Mouse (Mus musculus) telencephalon, adult 2 months (tissue): Measurements from ENCODE around the gene Pisd.
"Not testable (repeated sequence)": the region's sequence is repeated elsewhere in the genome, so short reads cannot be mapped to it uniquely, and the experiment has no call there.

Experiments
- DNase-seq: peaks from one replicate; pipeline ENCODE4 v3.0.0-alpha.2; 2011; ENCODE audit warnings: low read depth, low spot score

Gene Pisd

GRCm38 (mm10) chr5:32745705-32746655 lies 39.5 kb downstream of the Pisd start:
- no peak for DNase-seq

DNA sequence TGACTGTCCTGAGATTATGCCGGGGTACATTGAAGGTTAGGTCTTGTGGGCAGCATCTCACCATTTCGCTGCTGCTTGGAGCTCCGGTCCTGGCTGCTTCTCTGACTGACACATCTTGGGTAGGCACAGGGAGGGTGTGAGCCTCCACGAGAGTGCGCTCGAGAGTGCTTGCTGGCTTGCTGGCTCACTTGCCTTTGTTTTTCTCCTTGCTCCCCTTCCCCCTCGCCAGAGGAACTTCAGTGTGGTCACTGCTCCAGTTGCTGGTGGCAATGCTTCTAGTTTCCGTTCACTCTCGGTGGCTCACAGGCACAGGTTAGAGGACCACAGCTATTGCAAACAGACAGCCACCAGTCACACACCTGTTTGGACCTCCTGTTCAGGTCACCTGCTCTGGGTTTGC lies 43.3 kb downstream of the Pisd start:
- DNase-seq: peak; percentile 72

DNA sequence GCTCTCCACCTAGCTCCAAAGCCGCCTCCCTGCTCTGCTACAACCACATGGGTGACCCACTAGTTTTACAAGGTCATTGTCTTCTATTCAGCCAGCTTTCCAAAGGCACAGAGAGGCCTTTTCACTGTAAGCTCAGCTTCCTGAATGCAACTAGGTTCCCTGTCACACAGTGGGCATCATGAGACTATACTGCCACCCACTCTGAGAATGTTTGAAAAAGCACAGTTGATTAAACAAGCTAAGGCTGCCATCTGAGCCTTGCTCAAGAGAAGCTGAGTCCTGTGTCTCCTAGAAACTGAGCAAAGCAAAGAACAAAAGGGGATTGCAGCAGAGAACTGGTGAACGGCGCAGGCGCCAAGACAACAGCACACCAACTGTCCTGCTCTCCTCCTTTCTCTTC lies 44.1 kb downstream of the Pisd start:
- peak; percentile 60 for DNase-seq

DNA sequence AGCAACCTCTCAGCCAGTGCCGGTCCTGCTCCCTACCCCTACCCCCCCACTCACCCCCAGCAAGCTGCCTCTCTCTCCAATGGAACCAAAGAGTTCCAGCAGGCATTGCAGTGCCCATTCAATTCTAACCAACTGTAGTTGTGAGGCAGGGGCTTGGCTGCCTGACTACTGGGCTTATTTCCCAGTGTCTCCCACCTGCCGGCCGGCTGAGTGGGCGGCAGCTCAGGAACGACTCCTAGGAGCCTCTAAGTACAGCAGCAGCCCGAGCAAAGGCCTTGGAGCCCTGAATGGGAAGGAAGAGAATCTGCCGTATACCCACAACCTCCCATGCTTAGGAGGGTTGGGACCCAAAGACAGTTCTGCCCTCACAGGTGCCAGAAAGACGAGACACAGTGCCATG lies 44.6 kb downstream of the Pisd start:
- not testable (repeated sequence) for DNase-seq

- no peak for DNase-seq
Measured at GRCm38 (mm10) chr5:32740138-32740537, 45.3 kb downstream of the Pisd start.

DNA sequence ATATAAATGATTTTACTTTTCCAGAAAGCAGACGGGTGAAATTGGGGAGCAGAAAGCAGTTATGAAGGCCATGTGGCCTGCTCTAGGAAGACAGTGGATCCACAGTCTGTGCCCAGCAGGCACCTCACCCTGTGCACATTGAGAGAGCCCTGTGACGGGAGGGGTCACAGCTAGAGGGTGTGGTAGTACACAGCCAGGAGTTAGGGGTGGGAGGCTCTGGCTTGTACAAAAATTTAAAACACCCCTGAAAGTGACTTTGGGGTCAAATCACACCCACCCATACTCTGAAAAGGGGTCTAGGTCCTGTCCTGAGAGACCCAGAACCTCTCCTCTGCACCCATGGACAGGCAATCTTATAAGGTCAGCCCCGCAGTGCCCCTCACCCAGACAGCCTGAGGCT lies 48.7 kb downstream of the Pisd start:
- not testable (repeated sequence) for DNase-seq

GRCm38 (mm10) chr5:32735779-32736178 lies 49.7 kb downstream of the Pisd start:
- DNase-seq: no peak

GRCm38 (mm10) chr5:32733892-32734291 lies 51.6 kb downstream of the Pisd start:
- DNase-seq: not testable (repeated sequence)

GRCm38 (mm10) chr5:32728851-32729250 lies 56.6 kb downstream of the Pisd start:
- DNase-seq: no peak

DNA sequence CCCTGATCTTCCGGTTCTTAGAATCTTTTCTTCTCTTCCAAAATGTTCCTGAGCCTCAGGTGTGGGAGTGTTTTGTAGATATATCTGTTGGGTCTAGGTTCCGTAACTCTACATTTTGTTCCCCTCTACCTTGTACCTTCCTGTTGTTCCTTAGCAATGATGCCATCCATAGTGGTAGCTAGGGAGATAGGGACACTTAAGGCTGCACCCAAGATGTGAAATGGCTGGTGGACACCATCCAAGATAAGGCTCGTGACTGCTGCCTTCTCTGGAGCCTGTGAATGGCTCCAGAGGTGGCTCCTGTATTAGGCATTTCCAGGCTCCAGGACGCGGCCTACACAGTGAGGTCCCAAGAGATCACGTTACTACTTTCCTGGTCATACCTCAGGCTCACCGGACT lies 57.1 kb downstream of the Pisd start:
- DNase-seq: no peak

DNA sequence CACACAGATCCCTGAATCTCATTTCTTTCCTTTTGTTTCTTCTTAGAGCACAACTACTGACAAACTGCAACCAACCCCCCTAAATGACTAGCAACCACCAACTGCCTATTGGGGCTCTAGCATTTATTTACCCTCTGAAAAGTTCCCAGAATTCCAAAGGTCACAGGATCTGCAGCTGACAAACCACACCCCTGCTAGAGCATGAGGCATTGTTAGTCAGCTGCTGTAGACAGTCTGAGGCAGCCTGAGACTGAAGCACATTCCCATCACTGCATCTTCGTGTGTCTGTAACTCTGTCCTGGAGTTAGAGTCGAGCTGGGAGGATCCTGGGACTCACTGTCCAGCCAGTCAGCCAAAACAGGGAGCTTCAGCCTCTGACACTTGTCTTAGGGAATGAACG lies 60.0 kb downstream of the Pisd start:
- DNase-seq: not testable (repeated sequence)

- DNase-seq: no peak
Measured at GRCm38 (mm10) chr5:32723981-32724380, 61.5 kb downstream of the Pisd start.

DNA sequence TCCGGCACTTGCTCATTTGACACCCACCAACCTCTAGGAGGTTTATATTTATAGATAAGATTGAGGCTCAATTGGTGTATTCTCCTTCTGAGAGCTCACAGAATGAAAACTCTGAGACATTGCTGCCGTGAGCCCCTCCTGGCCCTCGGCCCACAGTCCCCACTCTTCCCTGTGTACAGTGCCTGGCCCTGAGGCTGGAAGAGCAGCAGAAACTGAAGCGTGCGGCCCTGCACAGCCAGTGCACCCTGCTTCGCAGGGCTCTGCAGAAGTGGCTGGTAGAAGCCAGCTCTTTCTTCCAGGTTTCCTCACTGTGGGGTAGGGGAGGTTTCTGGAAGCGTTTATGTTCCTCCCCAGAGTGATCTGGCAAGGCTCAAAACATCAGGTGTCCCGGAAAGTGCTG lies 62.7 kb downstream of the Pisd start:
- DNase-seq: not testable (repeated sequence)

DNA sequence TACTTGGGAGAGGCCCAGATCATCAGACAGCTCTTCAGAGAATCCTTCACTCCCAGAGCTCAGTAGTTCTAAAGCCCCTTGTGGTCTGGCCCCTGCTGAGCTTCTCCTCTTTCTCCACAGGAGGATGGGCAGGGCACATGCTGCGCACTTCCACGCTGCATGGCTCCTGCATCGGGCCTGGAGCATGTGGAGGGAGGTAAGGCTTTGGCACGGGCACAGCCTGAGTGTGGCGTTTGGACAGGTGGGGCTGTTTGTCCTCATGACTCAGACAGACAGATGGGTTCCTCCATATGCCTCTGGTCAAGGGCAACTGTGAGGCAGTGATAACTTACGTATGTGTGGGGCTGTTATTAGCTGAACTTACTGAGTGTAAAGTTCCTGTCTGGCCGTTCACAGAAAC lies 63.2 kb downstream of the Pisd start:
- no peak for DNase-seq

DNA sequence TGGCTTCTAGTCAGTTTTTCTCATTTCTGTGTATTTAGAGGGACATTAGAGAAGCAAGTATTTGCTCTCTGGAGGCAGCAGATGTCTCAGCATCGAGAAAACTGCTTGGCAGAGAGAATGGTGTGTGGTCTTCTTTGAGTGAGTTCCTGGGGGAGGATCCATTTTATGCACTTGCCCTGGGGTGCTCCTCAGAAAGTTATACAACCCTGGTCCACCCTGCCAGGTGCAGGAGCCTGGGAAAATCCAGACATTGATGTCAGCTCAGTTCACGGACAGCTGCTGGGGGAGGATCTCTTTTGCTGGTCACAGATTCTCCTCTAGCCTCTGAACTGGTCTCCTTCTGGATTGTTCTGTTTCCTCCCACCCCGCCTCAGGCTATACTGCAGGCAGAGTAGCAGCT lies 64.1 kb downstream of the Pisd start:
- DNase-seq: no peak

- no peak for DNase-seq
Measured at GRCm38 (mm10) chr5:32720416-32720815, 65.0 kb downstream of the Pisd start.

DNA sequence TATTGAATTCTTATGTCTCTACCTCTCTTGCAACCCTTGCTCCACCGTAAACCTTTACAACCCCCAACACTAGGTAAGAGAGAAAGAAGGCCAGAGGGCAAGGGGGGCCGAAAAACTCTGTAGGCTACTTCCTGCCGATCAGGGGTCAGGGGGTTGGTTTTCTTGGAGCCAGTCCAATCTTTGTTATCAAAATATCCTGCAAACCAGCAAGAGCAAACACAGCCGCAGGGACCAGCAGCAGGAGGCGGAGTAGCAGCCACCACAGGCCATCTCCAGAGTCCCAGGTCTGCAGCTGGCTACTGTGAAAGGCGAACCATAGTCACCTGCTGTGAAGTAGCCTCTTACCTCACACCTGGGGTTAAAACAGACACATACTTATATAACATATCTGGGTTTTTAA lies 66.5 kb downstream of the Pisd start:
- no peak for DNase-seq

GRCm38 (mm10) chr5:32717726-32718125 lies 67.7 kb downstream of the Pisd start:
- DNase-seq: no peak

GRCm38 (mm10) chr5:32713703-32714467 lies 71.6 kb downstream of the Pisd start:
- peak; percentile 100 for DNase-seq

GRCm38 (mm10) chr5:32713042-32713702 lies 72.3 kb downstream of the Pisd start:
- no peak for DNase-seq

GRCm38 (mm10) chr5:32712221-32713041 lies 73.0 kb downstream of the Pisd start:
- DNase-seq: no peak
